Mouse (Mus musculus) thymus, postnatal 36 days (tissue): ENCODE measurements around the gene Rnf224.

Source experiments
- DNase-seq, 2 experiments: peaks; one replicate each; pipeline ENCODE4 v3.0.0; 2022; ENCODE audit warnings: mixed read lengths in 2 of 2

Gene Rnf224

GRCm38 (mm10) chr2:25225811-25226379 lies 10.7 kb downstream of the Rnf224 start:
- no peak for DNase-seq

DNA sequence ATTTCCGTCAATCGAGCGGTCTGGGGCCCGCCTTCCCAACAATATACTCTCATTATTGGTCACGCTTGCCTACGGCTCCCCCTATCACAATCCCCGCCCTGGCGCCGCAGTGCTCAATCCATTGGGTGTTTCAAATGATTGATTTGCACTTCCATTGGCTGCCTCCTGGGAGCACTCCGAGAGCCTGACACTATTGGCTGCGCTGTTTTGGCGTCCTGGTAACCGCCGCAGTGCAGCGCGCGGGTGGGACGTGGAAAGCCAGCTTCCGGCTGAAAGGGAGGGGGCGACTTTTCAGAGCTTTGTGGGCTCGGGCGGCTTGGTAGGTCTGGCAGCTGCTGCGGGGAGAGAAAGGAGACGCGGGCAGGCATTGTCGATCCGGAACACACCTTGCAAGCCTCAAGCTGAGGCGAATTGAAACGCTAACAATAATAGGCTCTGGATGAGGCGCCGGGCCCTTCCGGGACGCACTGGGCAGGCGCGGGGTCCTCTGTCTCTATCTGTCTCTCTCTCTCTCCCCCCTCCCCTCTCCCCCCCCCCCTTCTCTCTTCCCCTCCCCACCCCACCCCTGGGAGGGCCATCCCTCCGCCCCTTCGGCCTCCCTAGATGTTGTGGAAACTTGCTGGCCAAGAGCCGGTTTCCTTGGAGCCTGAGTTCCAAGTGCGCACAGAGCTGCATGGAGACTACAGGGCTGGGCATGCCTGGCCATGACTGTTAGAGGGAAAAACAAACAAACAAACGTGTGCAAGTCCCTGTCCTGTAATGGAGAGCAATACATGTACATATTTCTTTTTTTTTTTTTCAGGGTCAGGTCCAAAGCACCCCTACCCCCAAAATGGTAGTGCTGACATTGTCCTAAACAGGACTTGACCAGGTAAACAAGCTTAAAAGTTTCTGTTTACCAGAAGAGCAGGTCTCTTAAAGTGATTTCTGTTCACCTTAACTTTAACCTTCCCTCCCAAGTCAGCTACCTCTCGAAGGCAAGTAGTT lies 11.5 kb downstream of the Rnf224 start:
- DNase-seq = peak; percentile 96 to 99

GRCm38 (mm10) chr2:25224492-25224765 lies 12.2 kb downstream of the Rnf224 start, which contains the start of gene Tubb4b:
TSS of gene Tubb4b (minus strand) at chr2:25224702.
- no peak for DNase-seq

DNA sequence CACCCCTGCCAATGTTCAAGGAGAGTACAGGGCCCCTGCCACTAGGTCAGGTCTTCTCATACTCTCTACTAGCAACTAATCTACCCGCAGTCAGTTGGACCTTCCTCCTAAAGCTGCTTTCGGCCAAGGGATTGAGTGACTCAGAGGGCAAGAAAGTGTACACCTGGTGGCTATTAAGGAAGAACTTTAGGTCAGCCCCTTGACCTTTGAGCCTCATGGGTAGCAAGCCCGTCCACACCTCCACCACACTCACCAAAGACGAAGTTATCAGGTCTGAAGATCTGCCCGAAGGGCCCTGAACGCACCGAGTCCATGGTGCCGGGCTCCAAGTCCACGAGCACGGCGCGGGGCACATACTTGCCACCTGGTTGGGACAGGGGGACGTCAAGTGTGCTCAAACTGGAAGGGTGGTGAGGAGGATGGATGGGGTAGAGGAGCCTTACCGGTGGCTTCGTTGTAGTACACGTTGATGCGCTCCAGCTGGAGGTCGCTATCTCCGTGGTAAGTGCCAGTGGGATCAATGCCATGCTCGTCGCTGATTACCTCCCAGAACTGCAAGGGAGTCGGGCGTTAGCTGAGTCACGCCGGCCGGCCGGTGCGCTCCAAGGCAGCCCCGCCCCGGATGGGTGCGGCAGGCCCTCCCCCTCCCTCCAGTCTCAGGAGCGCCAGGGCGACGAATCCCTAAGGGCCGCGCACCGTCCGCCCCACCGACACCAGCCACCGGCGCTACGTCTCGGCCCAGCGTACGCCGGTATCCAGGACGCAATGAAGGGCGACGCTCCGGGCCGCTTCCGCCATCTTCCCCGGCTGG lies 12.7 kb downstream of the Rnf224 start:
- peak; percentile 78 to 86 for DNase-seq

GRCm38 (mm10) chr2:25221331-25221772 lies 15.2 kb downstream of the Rnf224 start:
- DNase-seq = no peak

DNA sequence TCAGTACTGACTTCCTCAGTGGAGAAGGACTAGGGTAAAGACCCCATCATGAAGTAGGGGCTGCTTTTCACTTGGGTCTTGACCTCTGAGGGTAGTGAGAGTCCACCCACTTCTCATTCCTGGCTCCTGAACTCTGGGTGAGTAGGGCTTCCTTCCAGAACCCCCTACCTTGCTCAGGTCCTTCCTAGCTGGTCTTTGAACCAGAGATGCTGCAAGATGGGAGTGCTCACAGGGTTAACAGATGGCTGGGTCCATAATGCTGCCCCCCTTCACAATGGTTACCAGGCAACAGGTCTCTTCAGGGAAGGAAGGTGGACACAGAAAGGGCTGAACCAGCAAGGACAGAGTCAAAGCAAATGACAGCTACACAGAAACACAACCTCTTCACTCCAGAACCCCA lies 18.1 kb downstream of the Rnf224 start, which contains the start of gene Fam166a:
Fam166a (plus strand) TSS at position 301 of the 400 bp plus-strand sequence.
- no peak for DNase-seq

- DNase-seq = no peak
Observed at GRCm38 (mm10) chr2:25217666-25218065, 18.9 kb downstream of the Rnf224 start.

GRCm38 (mm10) chr2:25214444-25214843 lies 22.1 kb downstream of the Rnf224 start, which contains the start of gene Stpg3:
TSS of gene Stpg3 (minus strand) at chr2:25214637.
- DNase-seq = no peak

DNA sequence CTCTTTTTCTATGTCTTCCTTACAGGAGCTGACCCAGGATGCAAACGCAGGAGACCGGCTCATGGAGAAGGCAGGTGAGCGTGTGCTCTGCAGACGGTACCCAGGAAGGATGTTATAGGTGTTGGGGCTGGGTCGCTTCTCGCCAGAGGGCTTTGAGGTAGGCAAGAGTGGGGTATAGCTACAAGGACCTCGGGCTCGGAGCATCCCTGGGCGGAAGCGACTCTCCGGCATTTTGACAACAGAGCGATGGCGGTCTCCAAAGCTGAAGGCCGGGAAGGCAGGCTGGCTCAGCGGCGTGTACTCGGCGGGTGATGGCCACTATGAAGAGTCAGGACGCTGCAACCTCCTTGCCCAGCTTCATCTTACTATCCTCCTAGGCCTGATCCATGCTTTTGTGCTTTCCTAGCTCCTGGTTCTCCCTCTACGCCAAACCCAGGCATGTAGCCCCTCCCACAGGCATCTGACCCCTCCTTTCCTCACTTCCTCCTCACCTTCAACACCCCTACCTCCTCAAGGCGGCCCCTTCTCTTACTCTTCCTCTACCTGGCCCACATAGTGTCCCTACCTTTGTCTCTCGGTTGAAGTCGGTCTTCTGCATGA lies 23.2 kb downstream of the Rnf224 start:
- DNase-seq = no peak

GRCm38 (mm10) chr2:25211121-25211670 lies 25.4 kb downstream of the Rnf224 start, which contains the start of gene Nelfb:
TSS of gene Nelfb (minus strand) at chr2:25211489.
- peak; percentile 90 to 91 for DNase-seq

GRCm38 (mm10) chr2:25210686-25211085 lies 25.9 kb downstream of the Rnf224 start:
- DNase-seq = no peak

- DNase-seq = no peak
Observed at GRCm38 (mm10) chr2:25207593-25207992, 29.0 kb downstream of the Rnf224 start.

- DNase-seq = no peak
Observed at GRCm38 (mm10) chr2:25203631-25204214, 32.9 kb downstream of the Rnf224 start.

GRCm38 (mm10) chr2:25200631-25201030 lies 36.0 kb downstream of the Rnf224 start:
- no peak for DNase-seq

GRCm38 (mm10) chr2:25197946-25198345 lies 38.6 kb downstream of the Rnf224 start:
- DNase-seq = no peak

GRCm38 (mm10) chr2:25197191-25197590 lies 39.4 kb downstream of the Rnf224 start:
- DNase-seq = no peak

DNA sequence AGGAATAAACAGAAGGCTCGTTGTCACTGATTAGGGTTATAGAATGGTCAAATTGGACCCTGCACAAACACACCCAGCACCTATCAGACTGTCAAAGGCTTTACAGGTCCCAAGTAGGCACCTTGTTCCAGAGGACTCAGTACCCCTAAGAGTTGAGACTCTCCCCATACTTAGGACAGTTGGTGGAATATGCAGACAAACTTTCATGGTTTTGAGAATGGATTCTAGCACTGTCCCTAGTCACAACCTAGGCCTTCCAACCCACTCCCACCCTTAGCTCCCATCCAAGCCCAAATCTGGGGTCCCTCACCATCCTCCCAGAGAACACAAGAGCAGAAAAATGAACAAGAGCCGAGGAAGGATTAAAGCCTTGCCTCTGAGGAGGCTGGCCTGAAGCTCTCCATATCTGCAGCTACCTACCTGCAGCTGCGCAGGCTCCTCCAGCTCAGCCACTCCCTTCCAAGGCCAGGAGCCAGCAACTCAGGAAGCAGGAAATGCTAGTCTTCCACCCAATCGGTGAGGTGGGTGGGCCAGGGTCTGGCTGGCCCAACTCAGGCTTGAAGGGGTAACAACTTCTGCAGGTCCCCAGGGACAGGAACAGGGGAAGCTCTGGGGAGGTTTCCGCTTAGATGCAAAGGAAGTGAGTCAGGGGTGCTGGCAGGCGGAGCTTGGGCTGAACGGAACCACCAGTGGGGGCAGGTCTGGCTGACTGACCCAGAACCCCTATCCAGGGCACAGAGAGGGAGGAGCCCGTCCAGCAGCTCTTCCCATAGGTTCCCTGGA lies 40.2 kb downstream of the Rnf224 start, which contains the start of gene Tor4a:
Tor4a (minus strand) TSS at position 715 of the 783 bp plus-strand sequence.
- DNase-seq = peak; percentile 68 to 83

DNA sequence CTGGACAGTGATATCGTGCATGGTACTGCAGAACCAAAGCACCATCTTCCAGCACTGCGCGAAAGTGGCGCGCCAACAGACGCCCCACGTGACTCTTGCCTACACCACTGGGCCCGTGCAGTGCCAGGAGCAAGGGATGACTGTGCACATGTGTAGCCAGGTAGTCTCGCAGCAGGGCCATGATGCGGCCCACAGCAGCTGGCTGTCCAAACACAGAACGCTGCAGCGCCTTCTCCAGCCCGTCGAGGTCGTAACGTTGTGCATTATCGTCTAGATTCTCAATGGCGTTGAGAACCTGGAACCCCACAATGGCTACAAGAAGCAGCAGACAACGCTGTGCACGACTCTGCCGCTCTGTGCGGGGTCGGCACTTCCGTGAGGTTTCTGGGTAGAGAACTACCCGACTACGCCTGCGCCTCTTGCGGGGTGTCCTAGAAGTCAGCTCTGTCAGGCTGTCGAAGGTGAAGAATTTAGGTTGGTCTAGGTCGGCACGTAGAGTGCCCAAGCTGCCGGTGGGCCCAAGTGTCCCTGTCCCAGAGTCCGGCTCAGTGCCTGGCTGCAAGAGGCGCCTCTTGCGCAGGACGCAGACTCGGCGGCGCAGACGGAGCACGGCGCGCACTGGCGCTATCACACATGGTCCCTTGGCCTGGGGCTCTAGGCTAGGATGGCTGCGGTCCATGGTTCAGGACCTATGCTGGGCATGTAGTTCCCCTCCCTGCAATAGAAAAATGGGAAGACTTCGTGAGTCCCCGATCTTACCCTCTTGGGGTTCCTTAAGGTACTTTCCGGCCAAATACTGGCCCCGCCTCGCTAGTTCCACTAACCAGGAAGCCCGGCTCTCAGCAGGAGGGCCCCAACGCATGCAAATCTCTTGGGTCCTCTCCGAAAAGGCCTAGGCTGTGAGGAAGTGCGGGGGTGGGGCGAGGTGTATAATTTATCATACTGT lies 41.1 kb downstream of the Rnf224 start:
- peak; percentile 69 to 73 for DNase-seq

GRCm38 (mm10) chr2:25194486-25195171 lies 42.0 kb downstream of the Rnf224 start:
- peak; percentile 48 to 64 for DNase-seq
